Mouse (Mus musculus): ENCODE measurements at regions not wholly inside any gene's neighbourhood (a gene's known extent, or its start where the extent isn't known, plus 50 kb on each side); places are given as distances from the start of the nearest gene placed in this dataset.

DNA sequence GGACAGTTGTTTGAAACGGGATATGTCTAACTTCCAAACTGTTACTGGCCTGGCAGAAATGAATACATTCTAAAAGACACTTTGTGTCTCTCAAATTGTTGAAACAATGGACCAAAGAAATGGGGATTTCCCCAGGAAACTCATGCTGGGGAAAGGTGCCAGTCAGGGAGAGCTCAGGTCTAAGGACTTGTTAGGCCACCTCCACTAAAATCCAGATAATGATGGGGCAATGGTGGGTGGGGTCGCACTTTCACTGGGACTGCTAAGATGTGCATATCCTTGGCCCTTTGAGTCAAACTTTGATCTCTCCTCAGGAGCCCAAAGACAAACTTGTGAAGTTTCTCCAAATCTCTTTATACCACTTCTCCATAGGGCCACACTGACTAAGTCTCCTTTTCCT, 361.9 kb upstream of the Adamts9 start:
- H3K4me3 ChIP-seq (ENCODE audit: low read depth, low read length), result no peak overlapping the region
- no peaks in the 10 kb centered on the region for H3K4me1 ChIP-seq (replicated peaks; ENCODE audit: control insufficient read depth, insufficient read depth, low read length)
- no peak overlapping the region for H3K9ac ChIP-seq (ENCODE audit: low read depth, low read length)
- H3K27ac ChIP-seq (ENCODE audit: low read depth, low read length), result no peak overlapping the region
- no peak for ATAC-seq
- TF ChIP-seq CTCF (IDR thresholded peaks at IDR 0.05; ENCODE audit: low read depth), result no peak
- H3K36me3 ChIP-seq (ENCODE audit: control insufficient read depth, insufficient read depth), result no peaks in the 10 kb centered on the region
- H3K9me3 ChIP-seq (ENCODE audit: control insufficient read depth), result no peaks in the 10 kb centered on the region
- 56% methylated on average over 2 of the region's 2 CpGs for WGBS
- H3K27me3 ChIP-seq (replicated peaks; ENCODE audit: control insufficient read depth, insufficient read depth, low read length), result no peaks in the 10 kb centered on the region
- no peak overlapping the region for H3K4me2 ChIP-seq (replicated peaks; ENCODE audit: low read depth)

DNA sequence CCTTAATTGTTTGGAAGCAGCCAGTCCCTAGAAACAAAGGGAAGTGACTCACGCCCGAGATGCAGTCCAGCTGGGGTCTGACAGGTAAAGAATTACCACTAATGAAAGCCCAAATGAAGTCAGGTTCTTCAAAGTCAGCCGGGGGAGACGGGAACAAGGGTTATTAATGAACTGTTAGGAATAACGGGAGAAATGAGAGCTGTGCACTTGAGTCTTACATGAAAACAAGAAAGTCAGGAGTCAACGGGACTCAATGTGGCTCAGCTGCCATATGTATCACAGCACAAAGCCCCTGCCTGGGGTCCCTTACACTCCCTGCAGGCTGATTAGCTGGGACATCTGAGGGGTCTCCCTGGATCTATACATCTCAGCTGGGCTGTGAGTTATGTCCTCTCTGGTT, 354.7 kb upstream of the Adamts9 start:
- Histone ChIP-seq H3K4me1 (replicated peaks; ENCODE audit: control insufficient read depth, insufficient read depth, low read length) (no peaks in the 10 kb centered on the region), H3K36me3 (ENCODE audit: control insufficient read depth, insufficient read depth) (no peaks in the 10 kb centered on the region), H3K4me2 (replicated peaks; ENCODE audit: low read depth) (no peak overlapping the region), H3K27me3 (replicated peaks; ENCODE audit: control insufficient read depth, insufficient read depth, low read length) (no peaks in the 10 kb centered on the region), H3K4me3 (ENCODE audit: low read depth, low read length) (no peak overlapping the region), H3K9ac (ENCODE audit: low read depth, low read length) (no peak overlapping the region), H3K27ac (ENCODE audit: low read depth, low read length) (no peak overlapping the region), H3K9me3 (ENCODE audit: control insufficient read depth) (no peaks in the 10 kb centered on the region)
- TF ChIP-seq CTCF (IDR thresholded peaks at IDR 0.05; ENCODE audit: low read depth), result no peak
- 10% methylated on average over 6 of the region's 6 CpGs for WGBS
- no peak for ATAC-seq

DNA sequence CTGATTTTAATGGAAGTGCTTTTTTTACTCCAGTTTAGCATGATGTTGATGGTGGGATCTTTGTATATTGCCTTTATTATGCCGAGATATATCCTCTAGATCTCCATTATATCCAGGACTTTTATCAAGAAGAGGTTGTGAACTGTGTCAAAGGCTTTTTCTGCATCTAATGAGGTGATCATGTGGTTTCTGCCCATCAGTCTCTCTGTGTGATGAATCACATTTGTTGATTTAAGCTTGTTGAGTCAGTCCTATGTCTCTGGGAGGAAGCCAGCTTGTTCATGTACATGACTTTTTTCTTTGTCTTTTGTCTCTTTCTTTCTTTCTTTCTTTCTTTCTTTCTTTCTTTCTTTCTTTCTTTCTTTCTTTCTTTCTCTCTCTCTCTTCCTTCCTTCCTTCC, 348.4 kb upstream of the Adamts9 start:
- WGBS, result 77% methylated on average over 1 of the region's 1 CpGs
- ATAC-seq, result no peak
- TF ChIP-seq CTCF (IDR thresholded peaks at IDR 0.05; ENCODE audit: low read depth), result no peak
- no peaks in the 10 kb centered on the region for H3K9me3 ChIP-seq (ENCODE audit: control insufficient read depth)
- H3K9ac ChIP-seq (ENCODE audit: low read depth, low read length), result no peak overlapping the region
- no peak overlapping the region for H3K27ac ChIP-seq (ENCODE audit: low read depth, low read length)
- H3K4me3 ChIP-seq (ENCODE audit: low read depth, low read length), result no peak overlapping the region
- no peak overlapping the region for H3K4me2 ChIP-seq (replicated peaks; ENCODE audit: low read depth)
- H3K36me3 ChIP-seq (ENCODE audit: control insufficient read depth, insufficient read depth), result no peaks in the 10 kb centered on the region
- H3K4me1 ChIP-seq (replicated peaks; ENCODE audit: control insufficient read depth, insufficient read depth, low read length), result no peaks in the 10 kb centered on the region
- H3K27me3 ChIP-seq (replicated peaks; ENCODE audit: control insufficient read depth, insufficient read depth, low read length), result no peaks in the 10 kb centered on the region

- no peak overlapping the region for H3K9ac ChIP-seq (ENCODE audit: low read depth, low read length)
- 61% methylated on average over 4 of the region's 4 CpGs for WGBS
- H3K27me3 ChIP-seq (replicated peaks; ENCODE audit: control insufficient read depth, insufficient read depth, low read length), result no peaks in the 10 kb centered on the region
- H3K27ac ChIP-seq (ENCODE audit: low read depth, low read length), result no peak overlapping the region
- H3K9me3 ChIP-seq (ENCODE audit: control insufficient read depth), result no peaks in the 10 kb centered on the region
- TF ChIP-seq CTCF (IDR thresholded peaks at IDR 0.05; ENCODE audit: low read depth), result no peak
- ATAC-seq, result no peak
- no peak overlapping the region for H3K4me3 ChIP-seq (ENCODE audit: low read depth, low read length)
- H3K4me1 ChIP-seq (replicated peaks; ENCODE audit: control insufficient read depth, insufficient read depth, low read length), result no peaks in the 10 kb centered on the region
- no peaks in the 10 kb centered on the region for H3K36me3 ChIP-seq (ENCODE audit: control insufficient read depth, insufficient read depth)
- no peak overlapping the region for H3K4me2 ChIP-seq (replicated peaks; ENCODE audit: low read depth)
Measured at GRCm38 (mm10) chr6:93288421-93288820, 345.1 kb upstream of the Adamts9 start.

DNA sequence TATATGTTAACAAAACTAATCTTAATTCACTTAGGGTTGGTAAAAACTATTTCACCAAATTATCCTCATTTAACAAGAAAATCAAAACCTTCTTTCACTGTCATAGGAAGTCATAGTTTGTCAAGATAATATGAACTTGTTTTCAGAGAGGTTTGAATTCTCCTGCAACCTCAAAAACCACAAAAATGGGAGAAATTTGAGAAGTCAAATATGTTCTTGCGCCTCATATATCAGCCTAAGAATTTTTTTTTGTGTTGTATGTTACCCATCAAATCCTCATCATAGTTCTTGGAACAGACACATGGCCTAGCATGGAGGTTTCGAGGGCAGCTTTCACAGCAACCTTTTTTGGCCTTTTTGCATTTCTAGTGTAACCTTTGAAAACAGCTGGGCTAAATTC, 342.5 kb upstream of the Adamts9 start:
- H3K4me2 ChIP-seq (replicated peaks; ENCODE audit: low read depth), result no peak overlapping the region
- H3K9ac ChIP-seq (ENCODE audit: low read depth, low read length), result no peak overlapping the region
- WGBS, result 90% methylated on average over 2 of the region's 2 CpGs
- H3K4me1 ChIP-seq (replicated peaks; ENCODE audit: control insufficient read depth, insufficient read depth, low read length), result no peaks in the 10 kb centered on the region
- ATAC-seq, result no peak
- H3K4me3 ChIP-seq (ENCODE audit: low read depth, low read length), result no peak overlapping the region
- no peaks in the 10 kb centered on the region for H3K36me3 ChIP-seq (ENCODE audit: control insufficient read depth, insufficient read depth)
- no peak for TF ChIP-seq CTCF (IDR thresholded peaks at IDR 0.05; ENCODE audit: low read depth)
- H3K9me3 ChIP-seq (ENCODE audit: control insufficient read depth), result no peaks in the 10 kb centered on the region
- H3K27me3 ChIP-seq (replicated peaks; ENCODE audit: control insufficient read depth, insufficient read depth, low read length), result no peaks in the 10 kb centered on the region
- no peak overlapping the region for H3K27ac ChIP-seq (ENCODE audit: low read depth, low read length)

DNA sequence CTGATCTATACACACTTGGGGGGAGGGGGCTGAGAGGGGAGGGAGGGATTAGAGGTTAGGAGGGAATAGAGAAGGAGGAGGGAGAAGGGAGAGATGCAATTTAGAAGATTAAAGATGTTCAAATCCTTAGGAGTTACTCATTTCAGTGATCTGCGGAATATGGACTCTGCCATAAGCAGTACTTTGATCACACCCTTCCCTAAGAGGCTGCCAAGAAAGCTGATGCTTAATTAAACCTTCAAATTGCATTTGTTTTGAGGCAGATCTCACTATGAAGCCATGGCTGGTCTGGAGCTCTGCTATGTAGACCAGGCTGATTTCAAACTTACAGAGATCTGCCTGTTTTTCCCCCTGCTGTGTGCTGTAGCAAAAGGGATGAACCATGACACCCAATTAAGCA, 338.2 kb upstream of the Adamts9 start:
- WGBS, result 75% methylated on average over 1 of the region's 1 CpGs
- Histone ChIP-seq H3K4me2 (replicated peaks; ENCODE audit: low read depth) (no peak overlapping the region), H3K9ac (ENCODE audit: low read depth, low read length) (no peak overlapping the region), H3K4me1 (replicated peaks; ENCODE audit: control insufficient read depth, insufficient read depth, low read length) (no peaks in the 10 kb centered on the region), H3K36me3 (ENCODE audit: control insufficient read depth, insufficient read depth) (no peaks in the 10 kb centered on the region), H3K27ac (ENCODE audit: low read depth, low read length) (no peak overlapping the region), H3K9me3 (ENCODE audit: control insufficient read depth) (no peaks in the 10 kb centered on the region), H3K27me3 (replicated peaks; ENCODE audit: control insufficient read depth, insufficient read depth, low read length) (no peaks in the 10 kb centered on the region), H3K4me3 (ENCODE audit: low read depth, low read length) (no peak overlapping the region)
- no peak for TF ChIP-seq CTCF (IDR thresholded peaks at IDR 0.05; ENCODE audit: low read depth)
- no peak for ATAC-seq

- no peak overlapping the region for H3K27ac ChIP-seq (ENCODE audit: low read depth, low read length)
Measured at GRCm38 (mm10) chr6:93273917-93274513, 330.7 kb upstream of the Adamts9 start.

More at GRCm38 (mm10) chr6:93273917-93274513, 330.7 kb upstream of the Adamts9 start:
- Histone ChIP-seq H3K4me2 (replicated peaks; ENCODE audit: low read depth) (no peak overlapping the region), H3K27me3 (replicated peaks; ENCODE audit: control insufficient read depth, insufficient read depth, low read length) (no peaks in the 10 kb centered on the region), H3K9ac (ENCODE audit: low read depth, low read length) (no peak overlapping the region), H3K9me3 (ENCODE audit: control insufficient read depth) (no peaks in the 10 kb centered on the region), H3K4me3 (ENCODE audit: low read depth, low read length) (no peak overlapping the region), H3K4me1 (replicated peaks; ENCODE audit: control insufficient read depth, insufficient read depth, low read length) (no peaks in the 10 kb centered on the region), H3K36me3 (ENCODE audit: control insufficient read depth, insufficient read depth) (no peaks in the 10 kb centered on the region)
- ATAC-seq, result no peak
- no peak for TF ChIP-seq CTCF (IDR thresholded peaks at IDR 0.05; ENCODE audit: low read depth)
- WGBS, result 40% methylated on average over 12 of the region's 12 CpGs

All from intestine, postnatal 0 days (tissue).